Mouse (Mus musculus) embryonic fibroblast, embryonic 13.5 days (primary cell): Measurements from ENCODE around the gene Itpk1.

ENCODE experiments used
- CTCF ChIP-seq: IDR thresholded peaks from 2 replicates; pipeline ENCODE4 v1.5.1; 2011; ENCODE audit warnings: mild to moderate bottlenecking, control low read depth, low read length, moderate library complexity, borderline replicate concordance; ENCODE audit not compliant: insufficient read depth
- POLR2A ChIP-seq: IDR thresholded peaks from 2 replicates; pipeline ENCODE4 v1.6.1; 2011; ENCODE audit warnings: low read depth, mild to moderate bottlenecking, control low read depth, low read length, moderate library complexity

GRCm38 (mm10) chr12:102672176-102672575, 32.6 kb downstream of the Itpk1 start:
- no peak for TF ChIP-seq CTCF
- no peak for TF ChIP-seq POLR2A
